Mouse (Mus musculus) olfactory bulb, adult 2 months (tissue): ENCODE measurements around the gene Wdr91. TPM values are rescaled to one million over a fixed set of nuclear protein-coding genes. Genes with fewer than 3 reads are reported as not detected.

Experiments
- H3K27ac ChIP-seq: fragments of 200-500 bp; 2 replicates; pipeline ENCODE4 v1.5.1; 2012; ENCODE audit warnings: low read depth, low read length; ENCODE audit not compliant: insufficient read depth
- H3K4me1 ChIP-seq: fragments of 200-500 bp; 2 replicates; pipeline ENCODE4 v1.6.1; 2012; ENCODE audit warnings: low read length; ENCODE audit not compliant: control insufficient read depth, insufficient read depth
- H3K4me3 ChIP-seq: fragments of 200-500 bp; 2 replicates; pipeline ENCODE4 v1.5.1; 2012; ENCODE audit warnings: mild to moderate bottlenecking, low read depth, low read length, moderate library complexity; ENCODE audit not compliant: insufficient read depth
- CTCF ChIP-seq: fragments of 200-500 bp; IDR thresholded peaks from 2 replicates; pipeline ENCODE4 v1.5.1; 2012; ENCODE audit warnings: low read depth, mild to moderate bottlenecking, low read length, moderate library complexity; ENCODE audit not compliant: insufficient read depth
- POLR2A ChIP-seq: fragments of 200-500 bp; IDR thresholded peaks from 2 replicates; pipeline ENCODE4 v1.6.1; 2012; ENCODE audit warnings: mild to moderate bottlenecking, low read depth, low read length, moderate library complexity; ENCODE audit not compliant: insufficient read depth
- WGBS: fragments of 180-500 bp; shearing (Covaris S2); methylation state at CpG from one replicate; pipeline ENCODE4 v1.1.7; 2018; 5-methylcytosine and 5-hydroxymethylcytosine counted together
- polyA plus RNA-seq: library from polyadenylated mRNA; stranded (reverse); fragments of >200 nt; gene quantifications from 2 replicates; pipeline ENCODE4 v1.2.4, GENCODE M21; 2012; ENCODE audit warnings: low replicate concordance; ENCODE audit not compliant: missing spikeins, insufficient read depth, insufficient read length

The Wdr91 gene
- polyA plus RNA-seq, 1 experiment, result not detected

DNA sequence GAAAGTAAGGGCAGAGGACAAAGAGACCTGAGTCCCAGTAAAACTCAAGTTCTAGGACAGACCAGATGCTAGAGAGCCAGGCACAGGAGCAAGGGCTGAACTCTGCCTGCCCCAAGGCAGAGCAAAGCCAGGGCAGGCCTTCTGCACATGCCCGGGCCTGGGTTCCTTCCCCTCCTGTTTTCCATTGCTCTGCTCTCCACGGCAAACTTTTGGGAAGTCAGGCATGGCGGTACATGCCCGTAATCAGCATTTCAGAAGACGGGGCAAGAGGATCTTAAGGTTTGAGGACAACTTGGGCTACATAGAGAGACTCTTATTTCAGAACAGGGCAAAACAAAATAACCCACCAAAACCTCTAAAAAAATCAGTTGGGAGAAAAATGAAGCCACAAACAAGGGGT, 40.5 kb downstream of the Wdr91 start:
- 88% methylated on average over 5 of the region's 5 CpGs for WGBS
- TF ChIP-seq CTCF (no peak), POLR2A (no peak)
- peaks cover 5% of the 10 kb centered on the region for H3K4me1 ChIP-seq
- H3K4me3 ChIP-seq, result no peak overlapping the region
- H3K27ac ChIP-seq, result no peak overlapping the region

DNA sequence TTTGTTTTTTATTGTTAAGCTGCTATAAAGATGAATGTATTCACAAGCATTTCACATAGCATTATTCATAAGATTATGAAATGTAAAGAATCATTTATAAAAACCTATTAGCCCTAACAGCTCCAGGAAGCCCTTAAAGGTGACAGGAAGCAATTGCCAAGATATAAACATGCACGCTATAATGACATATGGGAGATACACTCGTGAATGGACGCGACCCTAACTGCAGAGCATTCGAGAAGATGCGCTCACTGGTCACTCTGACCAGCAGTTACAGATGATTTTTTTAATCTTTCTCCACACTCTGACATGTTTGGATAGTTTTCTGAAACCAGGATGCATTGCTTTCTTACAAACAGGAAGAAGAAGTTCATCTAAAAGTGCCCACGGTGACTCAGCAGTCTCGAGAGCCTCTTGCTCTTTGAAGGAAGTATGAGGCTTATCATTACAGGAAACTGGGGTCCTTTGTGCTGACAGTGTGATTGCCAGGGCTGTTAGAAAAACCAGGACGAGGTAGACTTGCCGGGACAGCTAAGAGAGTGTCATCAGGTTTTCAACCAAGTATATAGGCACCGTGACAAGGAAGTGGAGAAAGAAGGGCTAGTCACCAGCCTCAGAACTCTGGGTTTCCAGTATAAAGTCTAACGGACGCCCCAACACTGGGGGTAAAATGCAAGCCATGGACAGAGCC, 41.3 kb downstream of the Wdr91 start:
- Histone ChIP-seq H3K4me1 (0 out of 2 replicates have a peak, but pooled peaks cover 3% of the 10 kb centered on the region), H3K27ac (no peak overlapping the region), H3K4me3 (no peak overlapping the region)
- TF ChIP-seq POLR2A (no peak), CTCF (no peak)
- WGBS, result 85% methylated on average over 13 of the region's 13 CpGs

DNA sequence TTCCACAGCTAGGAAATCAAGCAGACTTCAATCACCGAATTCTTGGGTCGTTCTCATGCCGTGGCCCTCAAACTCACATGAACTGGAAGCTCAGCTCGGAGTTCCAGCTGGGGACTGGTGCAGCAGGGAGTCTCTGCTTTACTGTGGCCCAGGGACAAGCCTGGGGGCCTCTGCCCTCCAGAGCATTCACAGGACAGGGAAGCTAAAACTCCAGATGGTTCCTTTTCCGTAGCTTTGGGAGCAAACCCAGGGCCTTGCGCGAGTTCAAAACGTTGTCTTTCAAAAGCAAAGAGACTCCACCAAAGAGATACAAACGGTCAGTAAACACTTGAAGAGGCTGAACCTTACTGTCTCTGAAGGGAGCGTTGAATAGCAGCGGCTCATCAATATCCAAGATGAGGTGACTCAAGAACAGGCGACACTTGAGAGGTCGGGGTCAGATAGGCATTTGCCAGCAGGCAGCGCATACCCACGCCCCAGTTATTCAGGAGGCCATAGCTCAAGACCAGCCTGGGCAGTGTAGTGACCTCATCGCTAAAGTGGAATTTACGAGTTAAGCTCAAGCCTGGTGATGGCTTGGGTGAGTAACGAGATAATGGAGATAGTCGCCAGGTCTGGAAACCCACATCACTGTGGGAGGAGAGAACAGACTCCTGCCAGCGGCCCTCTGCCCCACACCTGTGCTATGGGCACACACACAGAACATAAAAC, 42.0 kb downstream of the Wdr91 start:
- Histone ChIP-seq H3K4me3 (no peak overlapping the region), H3K27ac (no peak overlapping the region), H3K4me1 (no peaks in the 10 kb centered on the region)
- 89% methylated on average over 20 of the region's 20 CpGs for WGBS
- no peak for TF ChIP-seq CTCF

- TF ChIP-seq CTCF, result no peak
- TF ChIP-seq POLR2A, result no peak
- H3K4me1 ChIP-seq, result no peaks in the 10 kb centered on the region
- WGBS, result 73% methylated on average over 10 of the region's 10 CpGs
Observed at GRCm38 (mm10) chr6:34867995-34868350, 42.7 kb downstream of the Wdr91 start.

DNA sequence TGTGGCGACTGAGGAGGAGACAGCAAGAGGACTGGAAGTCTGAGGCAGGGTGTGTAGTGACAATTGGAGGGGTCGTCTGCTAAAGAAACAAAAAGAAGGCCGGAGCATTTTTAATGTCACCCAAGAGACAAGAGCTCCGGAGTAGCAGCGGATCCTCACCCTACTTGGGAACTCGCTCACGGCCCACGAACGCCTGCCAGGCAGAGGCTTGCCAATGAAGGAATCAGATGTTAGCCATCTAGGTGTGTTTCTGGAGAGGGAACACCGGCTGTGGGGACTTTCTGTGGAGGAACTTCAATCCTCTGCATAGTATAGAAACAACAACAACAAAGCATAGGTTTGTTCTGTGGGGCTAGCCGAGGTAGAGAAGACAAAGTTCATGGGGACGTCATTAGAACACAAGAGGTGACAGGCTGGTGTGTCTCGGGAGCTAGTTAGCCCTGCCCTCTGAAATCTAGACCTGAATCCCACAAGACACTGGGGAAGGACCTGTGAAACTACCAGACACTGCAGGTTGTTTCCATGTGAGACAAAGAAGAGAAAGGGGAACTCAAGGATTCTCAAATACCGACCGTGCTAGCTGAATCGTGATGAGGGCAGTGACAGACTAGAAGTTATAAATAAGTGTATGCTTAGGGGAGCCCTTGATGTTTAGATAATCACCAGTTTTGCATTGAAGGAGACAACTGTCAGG, 43.2 kb downstream of the Wdr91 start:
- H3K4me3 ChIP-seq, result no peak overlapping the region
- WGBS, result 77% methylated on average over 16 of the region's 16 CpGs
- H3K27ac ChIP-seq, result no peak overlapping the region
- TF ChIP-seq CTCF, result no peak
- TF ChIP-seq POLR2A, result no peak
- H3K4me1 ChIP-seq, result no peaks in the 10 kb centered on the region

More at GRCm38 (mm10) chr6:34867995-34868350, 42.7 kb downstream of the Wdr91 start:
- H3K27ac ChIP-seq, result no peak overlapping the region
- no peak overlapping the region for H3K4me3 ChIP-seq

GRCm38 (mm10) chr6:34866786-34867185, 43.9 kb downstream of the Wdr91 start:
- no peaks in the 10 kb centered on the region for H3K4me1 ChIP-seq
- no peak for TF ChIP-seq CTCF
- no peak for TF ChIP-seq POLR2A
- 80% methylated on average over 8 of the region's 8 CpGs for WGBS
- H3K27ac ChIP-seq, result no peak overlapping the region
- no peak overlapping the region for H3K4me3 ChIP-seq

GRCm38 (mm10) chr6:34865711-34866593, 44.7 kb downstream of the Wdr91 start:
- Histone ChIP-seq H3K4me3 (no peak overlapping the region), H3K27ac (no peak overlapping the region), H3K4me1 (no peaks in the 10 kb centered on the region)
- no peak for TF ChIP-seq CTCF
- TF ChIP-seq POLR2A, result no peak
- 74% methylated on average over 7 of the region's 7 CpGs for WGBS

- Histone ChIP-seq H3K4me1 (no peaks in the 10 kb centered on the region), H3K4me3 (no peak overlapping the region), H3K27ac (no peak overlapping the region)
- WGBS, result 80% methylated on average over 5 of the region's 5 CpGs
- TF ChIP-seq POLR2A (no peak), CTCF (no peak)
Observed at GRCm38 (mm10) chr6:34865213-34865612, 45.5 kb downstream of the Wdr91 start.
